Mouse (Mus musculus) MEL (cell line): ENCODE data around the gene Gpr6. TPM values are rescaled to one million over a fixed set of nuclear protein-coding genes. Genes with fewer than 3 reads are reported as not detected.

Experiments
- DNase-seq: peaks from one replicate; pipeline ENCODE4 v3.0.0; 2011; ENCODE audit warnings: low read depth, low spot score
- H3K27ac ChIP-seq: 2 replicates; pipeline ENCODE4 v1.5.1; 2012; ENCODE audit warnings: low read depth, mild to moderate bottlenecking, control low read depth, low read length, moderate library complexity; ENCODE audit not compliant: control insufficient read depth
- H3K27me3 ChIP-seq, 2 experiments: fragments of 150-350 bp in 1 of 2; sonication (generic) in 1 of 2; 2 replicates each; pipeline ENCODE4 v1.6.1; 2012; ENCODE audit warnings: low read length in 2 of 2, mild to moderate bottlenecking in 2 of 2, improper control_type of control experiment in 1 of 2, moderate library complexity in 1 of 2; ENCODE audit not compliant: insufficient read depth in 2 of 2, control insufficient read depth in 1 of 2
- H3K36me3 ChIP-seq, 2 experiments: 2 replicates each; pipeline ENCODE4 v1.6.1; 2012 to 2014; ENCODE audit warnings: low read length in 2 of 2, improper control_type of control experiment in 1 of 2, inconsistent platforms in 1 of 2, mild to moderate bottlenecking in 1 of 2; ENCODE audit not compliant: insufficient read depth in 2 of 2, control insufficient read depth in 1 of 2
- H3K4me1 ChIP-seq, 2 experiments: fragments of 150-350 bp in 1 of 2; sonication (generic) in 1 of 2; 2 replicates each; pipeline ENCODE4 v1.6.1; 2012; ENCODE audit warnings: low read length in 2 of 2, improper control_type of control experiment in 1 of 2, mild to moderate bottlenecking in 1 of 2; ENCODE audit not compliant: insufficient read depth in 2 of 2, control insufficient read depth in 1 of 2
- H3K4me3 ChIP-seq, 2 experiments: fragments of 150-350 bp in 1 of 2; sonication (generic) in 1 of 2; 2 replicates each; pipeline ENCODE4 v1.5.1; 2012; ENCODE audit warnings: low read depth in 2 of 2, low read length in 2 of 2, mild to moderate bottlenecking in 2 of 2, moderate library complexity in 2 of 2, control low read depth in 1 of 2, improper control_type of control experiment in 1 of 2; ENCODE audit not compliant: control insufficient read depth in 1 of 2, insufficient read depth in 1 of 2
- H3K79me2 ChIP-seq: 2 replicates; pipeline ENCODE4 v1.6.1; 2012; ENCODE audit warnings: mild to moderate bottlenecking, low read length, moderate library complexity; ENCODE audit not compliant: control insufficient read depth, poor library complexity, insufficient read depth
- H3K9ac ChIP-seq: 2 replicates; pipeline ENCODE4 v1.6.1; 2012; ENCODE audit warnings: low read depth, mild to moderate bottlenecking, control low read depth, low read length, moderate library complexity; ENCODE audit not compliant: control insufficient read depth, poor library complexity, severe bottlenecking
- H3K9me3 ChIP-seq: fragments of 150-350 bp; sonication (generic); replicated peaks from 2 replicates; pipeline ENCODE4 v1.6.1; 2012; ENCODE audit warnings: mild to moderate bottlenecking, low read length, improper control_type of control experiment, moderate library complexity; ENCODE audit not compliant: insufficient read depth
- CTCF ChIP-seq, 3 experiments: IDR thresholded peaks in 2 of 3; conservative IDR thresholded peaks in 1 of 3; 2 replicates each; pipeline ENCODE4 v1.5.1; 2011 to 2012; ENCODE audit warnings: low read length in 3 of 3, low read depth in 2 of 3, mild to moderate bottlenecking in 2 of 3, improper control_type of control experiment in 1 of 3, inconsistent platforms in 1 of 3, mixed read lengths in 1 of 3, moderate library complexity in 1 of 3; ENCODE audit not compliant: control insufficient read depth in 1 of 3, insufficient read depth in 1 of 3, poor library complexity in 1 of 3, severe bottlenecking in 1 of 3
- ELF1 ChIP-seq: IDR thresholded peaks from 2 replicates; pipeline ENCODE4 v1.6.1; 2014; ENCODE audit warnings: low read depth, mild to moderate bottlenecking, inconsistent platforms, low read length, improper control_type of control experiment, moderate library complexity
- EP300 ChIP-seq, 2 experiments: IDR thresholded peaks; 2 replicates each; pipeline ENCODE4 v1.6.1; 2011; ENCODE audit warnings: improper control_type of control experiment in 2 of 2, low read length in 2 of 2, low read depth in 1 of 2, mild to moderate bottlenecking in 1 of 2
- ETS1 ChIP-seq: IDR thresholded peaks from 2 replicates; pipeline ENCODE4 v1.6.1; 2012; ENCODE audit warnings: low read depth, mild to moderate bottlenecking, inconsistent platforms, low read length, improper control_type of control experiment, moderate library complexity
- HCFC1 ChIP-seq: IDR thresholded peaks from 2 replicates; pipeline ENCODE4 v1.6.1; 2012; ENCODE audit warnings: low read depth, mild to moderate bottlenecking, inconsistent platforms, low read length, improper control_type of control experiment, moderate library complexity
- KAT2A ChIP-seq: conservative IDR thresholded peaks from 2 replicates; pipeline ENCODE4 v1.6.1; 2012; ENCODE audit warnings: low read depth, low read length, improper control_type of control experiment, inconsistent platforms
- MAFK ChIP-seq: IDR thresholded peaks from 2 replicates; pipeline ENCODE4 v1.6.1; 2011; ENCODE audit warnings: low read depth, mild to moderate bottlenecking, low read length, improper control_type of control experiment, borderline replicate concordance
- MAZ ChIP-seq: IDR thresholded peaks from 2 replicates; pipeline ENCODE4 v1.6.1; 2012; ENCODE audit warnings: low read depth, mild to moderate bottlenecking, inconsistent platforms, low read length, improper control_type of control experiment
- MEF2A ChIP-seq: IDR thresholded peaks from 2 replicates; pipeline ENCODE4 v1.6.1; 2014; ENCODE audit warnings: low read depth, mild to moderate bottlenecking, inconsistent platforms, low read length, improper control_type of control experiment; ENCODE audit not compliant: poor library complexity, insufficient replicate concordance, severe bottlenecking; ENCODE audit errors: extremely low read depth
- MYB ChIP-seq: IDR thresholded peaks from 2 replicates; pipeline ENCODE4 v1.6.1; 2011; ENCODE audit warnings: mild to moderate bottlenecking, low read depth, low read length, improper control_type of control experiment
- MYC ChIP-seq: IDR thresholded peaks from 2 replicates; pipeline ENCODE4 v1.6.1; 2011; ENCODE audit warnings: low read depth, mild to moderate bottlenecking, low read length, improper control_type of control experiment, moderate library complexity
- NELFE ChIP-seq: IDR thresholded peaks from 2 replicates; pipeline ENCODE4 v1.6.1; 2011; ENCODE audit warnings: low read depth, low read length, improper control_type of control experiment
- POLR2AphosphoS2 ChIP-seq: IDR thresholded peaks from 2 replicates; pipeline ENCODE4 v1.6.1; 2011; ENCODE audit warnings: low read length, improper control_type of control experiment
- RAD21 ChIP-seq: IDR thresholded peaks from 2 replicates; pipeline ENCODE4 v1.6.1; 2011; ENCODE audit warnings: mild to moderate bottlenecking, low read depth, low read length, improper control_type of control experiment
- SIN3A ChIP-seq: IDR thresholded peaks from 2 replicates; pipeline ENCODE4 v1.6.1; 2012; ENCODE audit warnings: low read length, improper control_type of control experiment, inconsistent platforms
- TAL1 ChIP-seq: IDR thresholded peaks from 2 replicates; pipeline ENCODE4 v1.6.1; 2012; ENCODE audit warnings: mild to moderate bottlenecking, inconsistent platforms, low read length, moderate library complexity, mixed read lengths
- TCF12 ChIP-seq: IDR thresholded peaks from 2 replicates; pipeline ENCODE4 v1.6.1; 2014; ENCODE audit warnings: low read depth, mild to moderate bottlenecking, inconsistent platforms, low read length, improper control_type of control experiment, moderate library complexity
- UBTF ChIP-seq: IDR thresholded peaks from 2 replicates; pipeline ENCODE4 v1.6.1; 2012; ENCODE audit warnings: low read depth, mild to moderate bottlenecking, inconsistent platforms, low read length, improper control_type of control experiment, moderate library complexity, borderline replicate concordance; ENCODE audit not compliant: insufficient read depth
- ZC3H11A ChIP-seq: IDR thresholded peaks from 2 replicates; pipeline ENCODE4 v1.6.1; 2012; ENCODE audit warnings: low read depth, mild to moderate bottlenecking, inconsistent platforms, low read length, improper control_type of control experiment
- ZMIZ1 ChIP-seq: IDR thresholded peaks from 2 replicates; pipeline ENCODE4 v1.6.1; 2012; ENCODE audit warnings: low read depth, mild to moderate bottlenecking, inconsistent platforms, low read length, improper control_type of control experiment, moderate library complexity
- ZNF384 ChIP-seq: IDR thresholded peaks from 2 replicates; pipeline ENCODE4 v1.6.1; 2012; ENCODE audit warnings: low read depth, mild to moderate bottlenecking, inconsistent platforms, low read length, improper control_type of control experiment
- polyA plus RNA-seq, 2 experiments: library from polyadenylated mRNA; stranded (reverse) in 1 of 2; unstranded in 1 of 2; fragments of >175 nt in 1 of 2; fragments of >200 nt in 1 of 2; gene quantifications; 2 replicates each; pipeline versions ENCODE4 v1.2.1 to v1.2.4; 2012; ENCODE audit warnings: low replicate concordance in 2 of 2, low read depth in 1 of 2; ENCODE audit not compliant: insufficient read length in 2 of 2, insufficient read depth in 1 of 2, missing spikeins in 1 of 2
- total RNA-seq: library from RNA; depleted of rRNA; stranded (reverse); fragments of 300-350 nt; gene quantifications from 2 replicates; pipeline ENCODE4 v1.2.3, GENCODE M21; 2012

Gpr6 gene
- total and polyA plus RNA-seq, 3 experiments: not detected

DNA sequence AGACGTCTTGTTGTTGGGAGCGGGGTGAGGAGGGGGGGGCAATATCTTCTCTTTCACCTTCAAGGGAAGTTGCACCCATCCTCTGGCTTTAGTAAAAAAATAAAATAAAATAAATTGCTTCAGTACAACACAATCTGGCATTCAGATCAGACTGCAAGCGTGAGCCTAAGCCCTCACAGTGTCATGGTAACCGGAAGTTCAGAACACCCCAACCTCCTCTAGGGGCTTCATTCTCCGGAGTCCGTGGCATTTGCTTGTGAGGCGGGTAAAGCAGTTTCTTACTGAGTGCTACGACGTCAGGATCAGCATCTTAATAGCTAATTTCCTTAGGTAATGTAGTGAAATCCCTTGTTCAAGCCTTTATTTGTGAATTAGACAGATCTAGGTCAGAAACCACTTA is 30.6 kb downstream of the Gpr6 start:
- Histone ChIP-seq H3K27me3 (peaks cover 0 to 1% of the 10 kb centered on the region in 2 experiments; a peak in 1 of 4 replicates), H3K9me3 (no peaks in the 10 kb centered on the region)
- TF ChIP-seq MEF2A: no peak
- TF ChIP-seq ZMIZ1: no peak
- TF ChIP-seq MYC: no peak
- no peak for TF ChIP-seq MAFK
- TF ChIP-seq MAZ: no peak
- no peak for TF ChIP-seq RAD21
- no peak for TF ChIP-seq POLR2AphosphoS2
- TF ChIP-seq SIN3A: no peak
- no peak for TF ChIP-seq NELFE
- no peak for TF ChIP-seq ZNF384
- TF ChIP-seq KAT2A: no peak
- TF ChIP-seq TAL1: no peak
- no peak for TF ChIP-seq ETS1
- no peak for TF ChIP-seq EP300 (IDR thresholded peaks at IDR 0.05; ENCODE audit: low read depth in 1 of 2, low read length in 2 of 2)
- no peak for TF ChIP-seq MYB
- TF ChIP-seq ELF1: no peak
- no peak for TF ChIP-seq TCF12
- TF ChIP-seq, all 39 proteins: peak for 0
- Histone ChIP-seq H3K79me2 (no peaks in the 10 kb centered on the region), H3K36me3 (no peaks in the 10 kb centered on the region), H3K4me1 (no peaks in the 10 kb centered on the region), H3K4me3 (no peak overlapping the region), H3K9ac (no peak overlapping the region), H3K27ac (no peak overlapping the region)
- DNase-seq: no peak

- no peaks in the 10 kb centered on the region for H3K4me1 ChIP-seq
- H3K9me3 ChIP-seq: no peaks in the 10 kb centered on the region
- no peak for TF ChIP-seq KAT2A
- no peak for TF ChIP-seq HCFC1
- TF ChIP-seq CTCF (IDR thresholded peaks at IDR 0.05 in 2 of 3, conservative IDR thresholded peaks at IDR 0.05 in 1 of 3; ENCODE audit: control insufficient read depth in 1 of 3, insufficient read depth in 1 of 3, low read depth in 2 of 3, low read length in 3 of 3, poor library complexity in 1 of 3, severe bottlenecking in 1 of 3): no peak
- no peak for TF ChIP-seq POLR2AphosphoS2
- no peak for TF ChIP-seq TAL1
- no peak for TF ChIP-seq ZC3H11A
- no peak for TF ChIP-seq ELF1
- TF ChIP-seq EP300 (IDR thresholded peaks at IDR 0.05; ENCODE audit: low read depth in 1 of 2, low read length in 2 of 2): no peak
- no peak for TF ChIP-seq TCF12
- TF ChIP-seq ETS1: no peak
- no peak for TF ChIP-seq UBTF
- H3K79me2 ChIP-seq: no peaks in the 10 kb centered on the region
- no peak overlapping the region for H3K4me3 ChIP-seq
- peaks cover 0 to 3% of the 10 kb centered on the region in 2 experiments; a peak in 1 of 4 replicates for H3K27me3 ChIP-seq
- no peak overlapping the region for H3K27ac ChIP-seq
- no peak for DNase-seq
- no peaks in the 10 kb centered on the region for H3K36me3 ChIP-seq
- H3K9ac ChIP-seq: no peak overlapping the region
Measured at GRCm38 (mm10) chr10:41040530-41041085, 31.5 kb downstream of the Gpr6 start.
